Mouse (Mus musculus) monocyte, adult 59 days (primary cell): ENCODE results near the gene Vmn1r207-ps. TPM values are rescaled to one million over a fixed set of nuclear protein-coding genes. Genes with fewer than 3 reads are reported as not detected.

Experiments
- total RNA-seq, 2 experiments: library from RNA; stranded (reverse); gene quantifications; one replicate each; pipeline ENCODE4 v1.2.4; 2023

Gene Vmn1r207-ps
- total RNA-seq, result under 1 TPM in 1 of 2 experiments, not detected in 1; 0.12 TPM

GRCm38 (mm10) chr13:22729529-22729928 is at the start of gene Vmn1r207-ps:
Vmn1r207-ps (minus strand) TSS chr13:22729629.

GRCm38 (mm10) chr13:22777300-22777699 is 47.9 kb upstream of the Vmn1r207-ps start, which contains the start of gene Vmn1r208:
Vmn1r208 (minus strand) TSS chr13:22777400.

Other genes with a start within 250 kb of the Vmn1r207-ps start
- gene Vmn1r202, start 224.2 kb downstream of the Vmn1r207-ps start, total RNA-seq, result not detected
- not detected for gene Vmn1r203, start 211.5 kb downstream of the Vmn1r207-ps start, total RNA-seq
- not detected for gene Vmn1r204, start 176.4 kb downstream of the Vmn1r207-ps start, total RNA-seq
- gene Vmn1r205, start 136.6 kb downstream of the Vmn1r207-ps start, total RNA-seq, result not detected
- not detected for gene Vmn1r206, start 105.4 kb downstream of the Vmn1r207-ps start, total RNA-seq
- gene Vmn1r208, start 47.8 kb upstream of the Vmn1r207-ps start, total RNA-seq, result not detected
- under 1 TPM in 1 of 2 experiments, not detected in 1; 0.08 TPM for gene Vmn1r209, start 80.1 kb upstream of the Vmn1r207-ps start, total RNA-seq
- gene Vmn1r210, start 101.7 kb upstream of the Vmn1r207-ps start, total RNA-seq, result not detected
- gene Vmn1r211, start 127.9 kb upstream of the Vmn1r207-ps start, total RNA-seq, result not detected
- not detected for gene Vmn1r212, start 154.6 kb upstream of the Vmn1r207-ps start, total RNA-seq